Mouse (Mus musculus) ES-CJ7 (cell line): ENCODE results near the gene Anxa6.

Experiments used
- DNase-seq: peaks from one replicate; pipeline ENCODE4 v3.0.0; 2011; ENCODE audit warnings: low read depth, low spot score

Gene Anxa6

GRCm38 (mm10) chr11:55033040-55033660, at the start of gene Anxa6:
TSS of gene Anxa6 (minus strand) at chr11:55033445.
- DNase-seq, result peak; percentile 80

GRCm38 (mm10) chr11:55081206-55081605, 48.0 kb upstream of the Anxa6 start:
- no peak for DNase-seq

- no peak for DNase-seq
Measured at GRCm38 (mm10) chr11:55079180-55079579, 45.9 kb upstream of the Anxa6 start.

GRCm38 (mm10) chr11:55078502-55078901, 45.3 kb upstream of the Anxa6 start:
- no peak for DNase-seq

GRCm38 (mm10) chr11:55077331-55078231, 44.3 kb upstream of the Anxa6 start, which contains the start of gene Ccdc69:
TSS of gene Ccdc69 (minus strand) at chr11:55078131.
- peak; percentile 56 for DNase-seq

- DNase-seq, result no peak
Measured at GRCm38 (mm10) chr11:55076234-55076633, 43.0 kb upstream of the Anxa6 start.

- no peak for DNase-seq
Measured at GRCm38 (mm10) chr11:55075602-55076001, 42.4 kb upstream of the Anxa6 start.

- no peak for DNase-seq
Measured at GRCm38 (mm10) chr11:55073191-55073590, 39.9 kb upstream of the Anxa6 start.

- DNase-seq, result no peak
Measured at GRCm38 (mm10) chr11:55072467-55072866, 39.2 kb upstream of the Anxa6 start.

- no peak for DNase-seq
Measured at GRCm38 (mm10) chr11:55071344-55071743, 38.1 kb upstream of the Anxa6 start.

GRCm38 (mm10) chr11:55069023-55069422, 35.8 kb upstream of the Anxa6 start:
- peak; percentile 59 for DNase-seq

GRCm38 (mm10) chr11:55066921-55067320, 33.7 kb upstream of the Anxa6 start:
- DNase-seq, result no peak

- DNase-seq, result no peak
Measured at GRCm38 (mm10) chr11:55062856-55063255, 29.6 kb upstream of the Anxa6 start.

GRCm38 (mm10) chr11:55060802-55061201, 27.6 kb upstream of the Anxa6 start:
- DNase-seq, result no peak

- peak; percentile 39 for DNase-seq
Measured at GRCm38 (mm10) chr11:55057511-55057910, 24.3 kb upstream of the Anxa6 start.

GRCm38 (mm10) chr11:55050837-55051510, 17.7 kb upstream of the Anxa6 start:
- DNase-seq, result no peak

- DNase-seq, result peak; percentile 21
Measured at GRCm38 (mm10) chr11:55046600-55046999, 13.4 kb upstream of the Anxa6 start.

GRCm38 (mm10) chr11:55041348-55041747, 8.1 kb upstream of the Anxa6 start:
- peak; percentile 73 for DNase-seq

GRCm38 (mm10) chr11:55039591-55039990, 6.3 kb upstream of the Anxa6 start:
- peak; percentile 85 for DNase-seq

- DNase-seq, result peak; percentile 55
Measured at GRCm38 (mm10) chr11:55036601-55037000, 3.4 kb upstream of the Anxa6 start.

GRCm38 (mm10) chr11:55032286-55032685, 959 bp downstream of the Anxa6 start:
- DNase-seq, result peak; percentile 56

- DNase-seq, result no peak
Measured at GRCm38 (mm10) chr11:55031991-55032280, 1.3 kb downstream of the Anxa6 start.
